Mouse (Mus musculus): ENCODE data around the gene Vmn2r7. TPM values are rescaled to one million over a fixed set of nuclear protein-coding genes. Genes with fewer than 3 reads are reported as not detected.

Gene Vmn2r7
- not detected in 2 replicates for polyA plus RNA-seq (2015; fragmentation: Nextera tagmentation; extraction: Ambion mirVana)

DNA sequence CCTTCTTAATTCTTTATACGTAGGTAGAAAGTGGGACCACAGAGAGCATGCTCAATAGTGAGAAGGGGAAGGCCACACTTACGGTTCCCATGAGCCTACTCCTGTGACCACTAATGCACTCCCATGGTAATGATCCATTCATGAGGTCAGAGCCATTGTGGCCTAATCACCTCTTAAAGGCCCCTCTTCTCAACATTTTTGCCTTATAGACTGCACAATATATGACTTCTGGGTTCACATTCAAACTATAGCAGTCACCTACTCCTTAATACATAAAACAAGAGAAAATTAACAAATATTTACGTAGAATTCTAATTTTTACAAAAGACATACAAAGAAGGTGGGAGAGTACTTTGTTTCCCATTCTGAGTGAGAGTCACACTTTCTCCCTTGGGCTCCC, at the start of gene Vmn2r7:
Vmn2r7 (minus strand) TSS at position 101 of the 400 bp plus-strand sequence.

